Mouse (Mus musculus) macrophage (primary cell): ENCODE results near the gene Trim9. TPM values are rescaled to one million over a fixed set of nuclear protein-coding genes. Genes with fewer than 3 reads are reported as not detected.

Experiments
- H3K27ac ChIP-seq: fragments of 350-480 bp; formaldehyde crosslinking; 2 replicates; pipeline ENCODE4 v1.9.0; 2021
- H3K36me3 ChIP-seq: fragments of 350-480 bp; formaldehyde crosslinking; 2 replicates; pipeline ENCODE4 v1.9.0; 2021; ENCODE audit errors: inconsistent target
- H3K4me3 ChIP-seq: fragments of 350-480 bp; formaldehyde crosslinking; 2 replicates; pipeline ENCODE4 v1.9.0; 2021; ENCODE audit errors: inconsistent target
- H3K79me2 ChIP-seq: fragments of 350-480 bp; formaldehyde crosslinking; 2 replicates; pipeline ENCODE4 v1.9.0; 2021; ENCODE audit errors: inconsistent target
- WGBS: methylation state at CpG from one replicate; pipeline ENCODE4 v1.1.7; 2026; ENCODE audit warnings: inconsistent platforms; ENCODE audit not compliant: missing documents; 5-methylcytosine and 5-hydroxymethylcytosine counted together
- polyA plus RNA-seq: library from polyadenylated mRNA; stranded (reverse); fragments of 250-400 nt; gene quantifications from 3 replicates; pipeline ENCODE4 v1.2.4, GENCODE M21; 2018; ENCODE audit warnings: inconsistent platforms
- total RNA-seq, 78 experiments: library from RNA; depleted of rRNA; stranded (reverse); fragments of 250-400 nt; gene quantifications; 1 replicate in 9 of 78; 2 replicates in 24 of 78; 3 replicates in 43 of 78; 4 replicates in 2 of 78; pipeline ENCODE4 v1.2.4; 2018; ENCODE audit warnings: inconsistent platforms in 56 of 78

Trim9 gene
- total RNA-seq (2018; cell fraction: chromatin; rRNA removed), result not detected
- total RNA-seq (2018; cell fraction: cytosol; rRNA removed), result under 1 TPM in 1 of 26 experiments, not detected in 25; 0.03 TPM
- total RNA-seq (2018; cell fraction: nucleus; rRNA removed), result not detected
- 0.04 to 0.05 TPM in 2 of 3 replicates, not detected in the other for polyA plus RNA-seq

GRCm38 (mm10) chr12:70347202-70347841 is at the start of gene Trim9:
Gene Trim9, minus strand, starts transcription at chr12:70347614.
- Histone ChIP-seq H3K4me3 (no peak within 1 kb of the TSS), H3K79me2 (no peaks in the 10 kb centered on the region), H3K36me3 (no peaks in the 10 kb centered on the region), H3K27ac (no peak within 1 kb of the TSS)
- 2% methylated on average over 44 of the region's 50 CpGs for WGBS

DNA sequence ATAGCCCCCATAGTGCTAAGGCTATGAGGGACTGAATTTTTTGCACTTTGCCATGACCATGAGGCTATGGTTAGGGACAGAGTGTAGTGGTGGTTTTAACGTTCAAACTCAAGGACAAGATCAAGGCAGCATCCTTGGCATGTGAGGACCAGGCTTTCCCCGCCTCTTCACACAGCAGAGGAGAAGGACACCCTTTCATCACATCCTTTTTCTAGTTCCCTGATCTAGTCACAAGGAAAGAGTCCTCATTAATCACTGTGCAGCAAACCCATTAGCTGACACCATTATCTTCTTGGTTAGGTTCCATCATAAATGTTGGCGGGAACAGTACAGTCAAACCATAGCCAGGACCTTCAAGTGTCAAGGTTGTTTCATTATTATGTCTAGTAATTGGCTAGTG is 47.6 kb upstream of the Trim9 start:
- 82% methylated on average over 3 of the region's 3 CpGs for WGBS
- Histone ChIP-seq H3K36me3 (no peaks in the 10 kb centered on the region), H3K79me2 (no peaks in the 10 kb centered on the region), H3K27ac (no peak overlapping the region), H3K4me3 (no peak overlapping the region)

DNA sequence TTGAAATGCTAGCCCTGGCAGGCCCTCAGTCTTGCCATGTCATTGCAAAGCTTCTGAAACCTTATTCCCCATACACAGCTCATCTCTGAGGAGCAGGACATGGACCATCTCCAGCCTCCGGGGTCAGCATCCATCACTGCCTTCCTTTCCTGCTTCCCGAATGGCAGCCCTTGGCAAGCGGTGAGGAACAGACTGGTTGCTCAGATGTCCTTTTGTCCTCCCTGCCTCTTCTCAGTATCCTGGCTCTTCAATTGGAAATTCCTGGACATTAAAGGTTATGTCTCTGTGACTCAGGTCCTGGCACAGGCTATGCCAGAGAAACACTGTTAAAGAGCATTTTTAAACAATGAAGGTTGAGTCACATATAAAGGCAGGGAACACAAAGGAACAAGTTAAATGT is 43.8 kb upstream of the Trim9 start:
- H3K36me3 ChIP-seq, result no peaks in the 10 kb centered on the region
- no peaks in the 10 kb centered on the region for H3K79me2 ChIP-seq
- H3K4me3 ChIP-seq, result no peak overlapping the region
- 90% methylated on average over 3 of the region's 3 CpGs for whole genome bisulfite sequencing
- no peak overlapping the region for H3K27ac ChIP-seq

- Histone ChIP-seq H3K27ac (no peak overlapping the region), H3K36me3 (no peaks in the 10 kb centered on the region), H3K4me3 (no peak overlapping the region), H3K79me2 (no peaks in the 10 kb centered on the region)
- WGBS, result 95% methylated on average over 10 of the region's 10 CpGs
These were observed 27.6 kb upstream of the Trim9 start for GRCm38 (mm10) chr12:70374976-70375375.

- Histone ChIP-seq H3K27ac (no peak overlapping the region), H3K36me3 (no peaks in the 10 kb centered on the region), H3K79me2 (no peaks in the 10 kb centered on the region), H3K4me3 (no peak overlapping the region)
- 85% methylated on average over 5 of the region's 5 CpGs for WGBS
These were observed 25.5 kb upstream of the Trim9 start for GRCm38 (mm10) chr12:70372874-70373273.

DNA sequence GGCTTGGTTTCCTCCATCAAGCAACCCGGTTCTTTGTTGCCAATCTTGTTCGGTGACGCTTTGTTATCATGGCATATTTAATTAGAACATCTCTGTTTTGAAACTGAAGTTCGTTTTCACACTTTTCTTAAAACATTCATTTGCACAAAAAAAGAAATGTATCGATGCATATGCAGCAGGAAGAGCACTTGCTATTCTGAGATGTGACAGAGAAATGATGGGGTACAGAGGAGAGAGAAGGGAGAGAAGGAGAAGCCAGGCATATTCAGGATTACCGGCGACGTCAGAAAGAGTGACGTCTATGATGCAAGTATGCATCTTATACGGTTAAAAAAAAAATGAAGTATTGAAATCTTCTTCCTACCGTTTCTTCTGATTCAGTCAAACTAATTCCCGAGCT is 21.9 kb upstream of the Trim9 start:
- H3K36me3 ChIP-seq, result no peaks in the 10 kb centered on the region
- 86% methylated on average over 12 of the region's 12 CpGs for WGBS
- H3K79me2 ChIP-seq, result no peaks in the 10 kb centered on the region
- H3K27ac ChIP-seq, result no peak overlapping the region
- no peak overlapping the region for H3K4me3 ChIP-seq

- Histone ChIP-seq H3K36me3 (no peaks in the 10 kb centered on the region), H3K4me3 (no peak overlapping the region)
These were observed 21.4 kb upstream of the Trim9 start for GRCm38 (mm10) chr12:70368820-70369219.

DNA sequence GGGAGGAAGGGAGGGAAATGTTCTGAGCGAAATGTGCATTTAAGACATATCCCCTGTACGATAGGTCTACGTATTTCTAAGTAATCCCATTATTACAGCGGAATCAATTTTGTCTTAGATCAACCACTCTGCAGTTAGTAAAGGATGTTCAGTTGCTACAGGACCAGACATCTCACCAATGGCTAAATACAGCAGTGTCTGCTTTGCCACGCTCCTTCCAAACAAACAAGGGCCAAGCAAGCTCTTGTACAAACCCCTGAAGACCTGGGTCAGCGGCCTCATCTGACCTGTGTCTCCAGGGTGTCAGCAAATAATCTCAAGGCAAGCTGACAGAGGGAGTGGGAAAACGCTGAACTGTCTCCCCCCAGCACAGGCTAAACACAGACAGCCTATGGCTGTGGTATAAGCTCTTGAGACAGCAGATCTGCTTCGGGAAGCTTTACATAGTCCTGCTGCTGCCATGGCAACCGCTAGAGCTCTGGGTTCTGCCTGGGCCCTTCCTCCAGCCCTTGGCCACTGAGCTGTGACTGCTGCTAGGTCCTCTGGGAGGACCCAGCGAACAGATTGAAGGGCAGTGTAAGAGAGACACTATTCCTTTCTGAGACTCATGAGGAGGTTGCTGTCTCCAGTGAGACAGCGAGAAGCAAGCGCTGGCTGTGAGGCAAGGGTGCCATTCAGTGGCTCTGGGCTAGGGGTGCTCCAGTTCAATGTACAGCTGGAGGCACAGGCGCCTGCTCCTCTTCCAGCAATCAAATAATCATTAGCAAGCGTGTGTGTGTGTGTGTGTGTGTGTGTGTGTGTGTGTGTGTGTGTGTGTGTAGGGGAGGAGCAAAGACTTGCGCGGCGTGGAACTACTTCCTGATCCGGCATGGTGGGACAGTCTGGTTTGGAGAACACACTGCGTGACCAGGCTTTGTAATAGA is 20.2 kb upstream of the Trim9 start:
- H3K4me3 ChIP-seq, result no peak overlapping the region
- H3K79me2 ChIP-seq, result no peaks in the 10 kb centered on the region
- no peaks in the 10 kb centered on the region for H3K36me3 ChIP-seq
- WGBS, result 77% methylated on average over 18 of the region's 19 CpGs
- H3K27ac ChIP-seq, result no peak overlapping the region

More at GRCm38 (mm10) chr12:70368820-70369219, 21.4 kb upstream of the Trim9 start:
- Histone ChIP-seq H3K79me2 (no peaks in the 10 kb centered on the region), H3K27ac (no peak overlapping the region)
- 90% methylated on average over 9 of the region's 9 CpGs for WGBS

- Histone ChIP-seq H3K79me2 (no peaks in the 10 kb centered on the region), H3K36me3 (no peaks in the 10 kb centered on the region), H3K27ac (no peak overlapping the region), H3K4me3 (no peak overlapping the region)
- WGBS, result 88% methylated on average over 4 of the region's 4 CpGs
These were observed 15.6 kb upstream of the Trim9 start for GRCm38 (mm10) chr12:70363016-70363415.

DNA sequence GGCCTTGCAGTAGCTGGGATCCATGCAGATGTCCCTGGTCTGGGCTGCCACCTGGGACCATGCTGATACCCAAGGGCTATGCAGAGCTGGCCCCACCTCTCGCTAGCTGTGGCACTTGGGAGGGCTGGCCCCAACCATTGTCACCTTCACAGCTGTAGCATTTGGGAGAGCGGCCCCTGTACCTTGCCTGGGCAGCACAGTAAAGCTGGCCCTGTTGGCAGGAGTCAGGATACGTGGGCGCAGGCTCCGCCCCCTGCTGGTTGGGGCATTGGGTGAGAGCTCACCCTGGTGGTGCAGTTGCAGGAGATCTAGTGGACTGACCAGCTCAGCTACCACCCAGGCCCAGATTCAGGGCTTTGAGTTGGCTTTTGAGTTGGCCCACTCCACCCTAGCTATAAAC is 12.9 kb upstream of the Trim9 start:
- Histone ChIP-seq H3K79me2 (no peaks in the 10 kb centered on the region), H3K4me3 (no peak overlapping the region), H3K27ac (no peak overlapping the region), H3K36me3 (no peaks in the 10 kb centered on the region)
- WGBS, result 76% methylated on average over 5 of the region's 5 CpGs

DNA sequence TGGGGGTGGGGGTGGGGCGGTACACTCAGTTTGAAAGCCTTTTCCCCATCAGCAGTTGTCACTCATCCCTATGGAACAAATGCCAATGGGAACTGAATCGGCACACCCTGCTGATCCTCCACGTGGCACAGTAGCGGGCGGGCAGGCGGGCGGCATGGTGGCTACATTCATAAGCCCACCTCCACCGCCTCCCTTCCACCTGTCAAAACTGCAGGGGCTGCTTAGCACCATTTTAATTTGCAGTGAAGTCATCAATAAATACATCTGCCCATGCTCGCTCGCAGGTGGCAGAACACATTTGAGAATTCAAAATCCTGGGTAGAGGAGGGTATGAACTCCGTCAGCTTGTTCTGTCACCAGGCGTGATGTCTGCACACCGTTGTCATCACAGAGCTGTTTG is 12.0 kb upstream of the Trim9 start:
- WGBS, result 95% methylated on average over 13 of the region's 13 CpGs
- Histone ChIP-seq H3K36me3 (no peaks in the 10 kb centered on the region), H3K4me3 (no peak overlapping the region), H3K27ac (no peak overlapping the region), H3K79me2 (no peaks in the 10 kb centered on the region)

- Histone ChIP-seq H3K79me2 (no peaks in the 10 kb centered on the region), H3K36me3 (no peaks in the 10 kb centered on the region), H3K4me3 (no peak overlapping the region), H3K27ac (no peak overlapping the region)
- 97% methylated on average over 8 of the region's 8 CpGs for WGBS
These were observed 7.5 kb upstream of the Trim9 start for GRCm38 (mm10) chr12:70354926-70355325.

GRCm38 (mm10) chr12:70350490-70350889 is 3.1 kb upstream of the Trim9 start:
- Histone ChIP-seq H3K4me3 (no peak overlapping the region), H3K36me3 (no peaks in the 10 kb centered on the region), H3K79me2 (no peaks in the 10 kb centered on the region), H3K27ac (no peak overlapping the region)
- WGBS, result 95% methylated on average over 4 of the region's 4 CpGs

DNA sequence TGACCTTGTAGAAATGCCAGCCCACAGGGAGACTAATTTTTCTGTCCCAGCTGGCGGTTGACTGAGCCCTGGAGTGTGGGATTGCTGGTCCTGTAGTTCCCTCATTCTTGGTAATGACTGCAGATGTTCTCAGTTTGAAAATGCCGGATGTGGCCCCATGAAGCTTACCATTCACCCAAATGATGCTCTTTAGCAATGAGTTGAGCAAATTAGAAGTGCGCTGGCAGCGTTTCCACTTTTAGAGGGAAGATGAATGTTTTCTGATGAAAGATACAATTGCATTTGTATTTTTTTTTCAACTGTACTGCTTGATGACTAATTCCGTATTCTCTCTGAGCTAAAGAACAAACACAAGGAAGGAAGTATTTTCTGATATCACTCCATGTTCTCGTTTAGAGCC is 2.4 kb upstream of the Trim9 start:
- H3K4me3 ChIP-seq, result no peak overlapping the region
- H3K36me3 ChIP-seq, result no peaks in the 10 kb centered on the region
- no peak overlapping the region for H3K27ac ChIP-seq
- 67% methylated on average over 6 of the region's 6 CpGs for WGBS
- no peaks in the 10 kb centered on the region for H3K79me2 ChIP-seq

DNA sequence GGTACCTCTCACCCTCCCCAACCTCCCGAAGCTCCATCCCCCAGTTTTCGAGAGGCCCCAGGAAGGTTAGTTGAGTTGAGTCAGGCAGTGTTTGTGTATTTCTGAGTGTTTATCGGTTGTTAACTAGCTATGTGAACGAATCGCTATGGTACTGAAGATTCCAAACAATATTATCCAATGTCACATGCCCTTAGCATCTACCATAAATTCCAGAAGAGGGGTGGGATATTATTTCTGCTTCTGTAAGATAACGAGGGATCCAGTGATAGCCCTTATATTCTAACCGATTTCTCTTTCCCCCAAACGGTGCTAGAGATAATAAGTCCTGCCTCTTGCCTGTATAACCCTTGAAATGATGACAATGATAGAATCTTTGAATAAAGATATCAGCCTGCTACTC is 612 bp upstream of the Trim9 start:
- no peaks in the 10 kb centered on the region for H3K36me3 ChIP-seq
- no peak overlapping the region for H3K4me3 ChIP-seq
- 18% methylated on average over 8 of the region's 8 CpGs for WGBS
- H3K27ac ChIP-seq, result no peak overlapping the region
- H3K79me2 ChIP-seq, result no peaks in the 10 kb centered on the region
